ENCODE assay signal across 25 mouse cellular contexts in the genomic region with DNA sequence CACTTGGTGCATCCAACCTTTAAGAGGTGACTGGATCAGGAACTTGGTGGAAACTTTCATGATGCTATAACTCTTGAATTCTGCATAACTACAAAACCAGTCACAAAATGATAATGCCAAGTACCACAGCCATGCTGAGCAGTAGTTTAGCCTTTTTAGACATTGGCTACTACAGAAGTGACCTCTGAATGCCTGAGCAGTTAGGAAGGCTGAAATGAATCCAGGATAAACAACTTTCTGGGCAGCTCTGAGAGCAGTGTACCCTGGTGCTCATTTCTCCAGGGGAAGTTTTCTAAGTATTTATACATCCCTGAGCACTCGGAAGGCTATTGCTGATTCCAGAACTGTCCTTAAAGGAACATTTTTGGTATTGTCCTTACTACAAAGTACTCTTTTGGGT. TPM values are rescaled to one million over a fixed set of nuclear protein-coding genes. Genes with fewer than 3 reads are reported as not detected.
A peak's percentile ranks its signal among the peaks of the same experiment; 100 is the strongest.
DNase-seq lines count a peak whose midpoint lies in the region; ATAC-seq and TF ChIP-seq lines count a peak whose summit lies in the region.
"Had no signal": no experiment of that assay in that cellular context is flagged by ENCODE, and none has a peak within 500 bp of the region (broad histone marks: within the 10 kb centered on the region; RNA-seq: fewer than 3 reads in every experiment).

No protein-coding gene starts in this region.

- no peak overlapping the region for H3K9ac ChIP-seq in limb, embryonic 14.5 days (ENCODE audit: low read depth, low read length, severe bottlenecking)
- H3K9ac ChIP-seq in neural tube, embryonic 15.5 days (replicated peaks), result no peak overlapping the region
- H3K9ac ChIP-seq: embryonic facial prominence, embryonic 15.5 days; heart, embryonic 15.5 days; midbrain, embryonic 13.5 days; neural tube, embryonic 13.5 days had no signal

- no peak overlapping the region for H3K27ac ChIP-seq in limb, embryonic 14.5 days (replicated peaks; ENCODE audit: low read depth, low read length)
- no peak overlapping the region for H3K27ac ChIP-seq in limb, embryonic 10.5 days
- H3K27ac ChIP-seq in neural tube, embryonic 15.5 days (replicated peaks), result no peak overlapping the region
- H3K27ac ChIP-seq: embryonic facial prominence, embryonic 10.5 days; embryonic facial prominence, embryonic 15.5 days; heart, embryonic 10.5 days; heart, embryonic 15.5 days; midbrain, embryonic 13.5 days; neural tube, embryonic 13.5 days had no signal

- TF ChIP-seq POLR2A in limb, embryonic 14.5 days (IDR thresholded peaks at IDR 0.05; ENCODE audit: borderline replicate concordance, extremely low read depth, insufficient read depth, insufficient read length), result no peak

- peak; percentile 89 for DNase-seq in heart, adult 11 months
- DNase-seq in heart, adult 9 months (ENCODE audit: low spot score in 2 of 2), result no peak
- DNase-seq in limb, embryonic 14.5 days (ENCODE audit: low spot score), result peak; percentile 1
- no peak for DNase-seq in limb, embryonic 10.5 days (ENCODE audit: low spot score)
- DNase-seq in Muller cell, postnatal 12 days (ENCODE audit: inconsistent ontology term), result peak; percentile 48
- DNase-seq in fibroblast of lung, adult 2 months (ENCODE audit: low read depth), result peak; percentile 60
- DNase-seq in spleen, postnatal 10 days (ENCODE audit: low spot score in 2 of 2), result no peak
- DNase-seq: adrenal gland, postnatal 36 days; B cell, adult 2 months; cerebellum, adult 18-20 months; cerebellum, postnatal 14 days; gastrocnemius, postnatal 10 days; layer of hippocampus, postnatal 36 days; lung, postnatal 36 days; thymus, postnatal 14 days had no signal

- no peak for ATAC-seq in limb, embryonic 14.5 days (ENCODE audit: low FRiP score, low read depth)
- ATAC-seq in neural tube, embryonic 15.5 days (ENCODE audit: low FRiP score), result no peak
- ATAC-seq: forebrain, embryonic 14.5 days; hindbrain, embryonic 16.5 days; midbrain, embryonic 13.5 days had no signal

- no peaks in the 10 kb centered on the region for H3K4me1 ChIP-seq in limb, embryonic 14.5 days (ENCODE audit: control insufficient read depth, insufficient read depth, low read length)
- no peaks in the 10 kb centered on the region for H3K4me1 ChIP-seq in limb, embryonic 10.5 days
- H3K4me1 ChIP-seq in neural tube, embryonic 15.5 days, result no peaks in the 10 kb centered on the region
- H3K4me1 ChIP-seq: embryonic facial prominence, embryonic 10.5 days; embryonic facial prominence, embryonic 15.5 days; heart, embryonic 10.5 days; heart, embryonic 15.5 days; midbrain, embryonic 13.5 days; neural tube, embryonic 13.5 days had no signal

- no peaks in the 10 kb centered on the region for H3K9me3 ChIP-seq in limb, embryonic 14.5 days (ENCODE audit: control insufficient read depth, low read length)
- H3K9me3 ChIP-seq in limb, embryonic 10.5 days (replicated peaks), result no peaks in the 10 kb centered on the region
- no peaks in the 10 kb centered on the region for H3K9me3 ChIP-seq in neural tube, embryonic 15.5 days (replicated peaks)
- H3K9me3 ChIP-seq: embryonic facial prominence, embryonic 10.5 days; embryonic facial prominence, embryonic 15.5 days; heart, embryonic 10.5 days; heart, embryonic 15.5 days; midbrain, embryonic 13.5 days; neural tube, embryonic 13.5 days had no signal

- H3K36me3 ChIP-seq in limb, embryonic 14.5 days (ENCODE audit: control insufficient read depth, insufficient read depth, low read length), result peaks cover 4% of the 10 kb centered on the region; the same call in 1 of the 2 replicates
- H3K36me3 ChIP-seq in limb, embryonic 10.5 days, result peaks cover 16% of the 10 kb centered on the region
- H3K36me3 ChIP-seq in neural tube, embryonic 15.5 days, result peaks cover 4% of the 10 kb centered on the region; the same call in 1 of the 2 replicates
- H3K36me3 ChIP-seq: embryonic facial prominence, embryonic 15.5 days; midbrain, embryonic 13.5 days had no signal

- no peak overlapping the region for H3K4me2 ChIP-seq in limb, embryonic 14.5 days (replicated peaks; ENCODE audit: low read depth, low read length, severe bottlenecking)
- H3K4me2 ChIP-seq in neural tube, embryonic 15.5 days, result no peak overlapping the region
- H3K4me2 ChIP-seq: embryonic facial prominence, embryonic 15.5 days; heart, embryonic 15.5 days; liver, embryonic 11.5 days; midbrain, embryonic 13.5 days; neural tube, embryonic 13.5 days had no signal

- 93% methylated on average over 1 of the region's 1 CpGs for WGBS in limb, embryonic 14.5 days
- 94% methylated on average over 1 of the region's 1 CpGs for WGBS in limb, embryonic 10.5 days
- 80% methylated on average over 1 of the region's 1 CpGs for WGBS in neural tube, embryonic 15.5 days

- no peak overlapping the region for H3K4me3 ChIP-seq in limb, embryonic 14.5 days (replicated peaks; ENCODE audit: low read length)
- H3K4me3 ChIP-seq in limb, embryonic 10.5 days, result no peak overlapping the region
- no peak overlapping the region for H3K4me3 ChIP-seq in neural tube, embryonic 15.5 days (replicated peaks)
- H3K4me3 ChIP-seq: embryonic facial prominence, embryonic 10.5 days; embryonic facial prominence, embryonic 15.5 days; heart, embryonic 10.5 days; heart, embryonic 15.5 days; midbrain, embryonic 13.5 days; neural tube, embryonic 13.5 days had no signal

- no peaks in the 10 kb centered on the region for H3K27me3 ChIP-seq in limb, embryonic 14.5 days (ENCODE audit: control insufficient read depth, insufficient read depth, low read length)
- H3K27me3 ChIP-seq in limb, embryonic 10.5 days (ENCODE audit: low read depth, poor library complexity, severe bottlenecking), result no peaks in the 10 kb centered on the region
- H3K27me3 ChIP-seq in neural tube, embryonic 15.5 days (replicated peaks), result no peaks in the 10 kb centered on the region
- H3K27me3 ChIP-seq: embryonic facial prominence, embryonic 15.5 days; heart, embryonic 15.5 days; midbrain, embryonic 13.5 days; neural tube, embryonic 13.5 days had no signal

RNA-seq across cellular contexts. Expression of gene Smyd4, which starts 7.2 kb away (rescaled TPM):
- 7.2 and 7.9 TPM in 2 replicates for polyA plus RNA-seq in limb, embryonic 14.5 days (2012; rRNA removed)
- 11.6 and 12.9 TPM in 2 replicates for polyA plus RNA-seq in limb, embryonic 14.5 days (2014; fragmentation: Nextera tagmentation; extraction: Ambion mirVana)
- polyA plus RNA-seq in limb, embryonic 10.5 days (2016; fragmentation: Nextera tagmentation; extraction: Ambion mirVana), result 15.0 and 17.1 TPM in 2 replicates
- polyA plus RNA-seq in neural tube, embryonic 15.5 days (2015; fragmentation: Nextera tagmentation; extraction: Ambion mirVana), result 14.6 and 18.7 TPM in 2 replicates

RNA-seq across cellular contexts. Expression of gene Rpa1, which starts 7.4 kb away (rescaled TPM):
- 79.9 and 80.3 TPM in 2 replicates for polyA plus RNA-seq in limb, embryonic 14.5 days (2012; rRNA removed)
- polyA plus RNA-seq in limb, embryonic 14.5 days (2014; fragmentation: Nextera tagmentation; extraction: Ambion mirVana), result 92.7 and 96.3 TPM in 2 replicates
- 178 and 185 TPM in 2 replicates for polyA plus RNA-seq in limb, embryonic 10.5 days (2016; fragmentation: Nextera tagmentation; extraction: Ambion mirVana)
- 51.3 and 71.1 TPM in 2 replicates for polyA plus RNA-seq in neural tube, embryonic 15.5 days (2015; fragmentation: Nextera tagmentation; extraction: Ambion mirVana)

Comparison
In these comparisons a context has a peak if more than half of its experiments do, and no peak if none do; other contexts are left out.
1. DNase-seq: peak in heart, adult 11 months (single experiment), limb, embryonic 14.5 days (single experiment), Muller cell, postnatal 12 days (single experiment) and fibroblast of lung, adult 2 months (single experiment); none in heart, adult 9 months (0 of 2), limb, embryonic 10.5 days (single experiment) and spleen, postnatal 10 days (0 of 2).